Mouse (Mus musculus): Measurements from ENCODE around the gene Nat8f4.

DNA sequence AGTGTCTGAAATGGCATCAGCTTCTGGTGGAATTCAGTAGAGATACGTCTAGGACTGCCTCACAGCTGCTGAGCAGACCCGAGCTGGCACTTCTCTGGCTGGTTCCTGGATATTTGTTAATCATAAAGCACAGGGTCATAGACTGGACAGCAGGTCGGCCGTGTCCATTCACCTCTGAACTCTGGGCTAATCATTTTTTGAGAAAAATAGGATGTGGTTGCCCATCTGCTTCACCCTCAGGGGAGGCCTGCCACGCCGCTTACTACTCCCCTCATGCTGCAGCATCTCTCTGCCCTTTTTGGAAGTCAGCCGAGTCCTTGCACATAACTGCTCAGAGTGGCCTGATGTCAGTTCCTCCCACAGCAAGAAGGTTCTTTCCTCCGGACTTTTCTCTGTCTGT is 29.4 kb upstream of the Nat8f4 start:
- no peak for TF ChIP-seq CTCF (IDR thresholded peaks at IDR 0.05; ENCODE audit: low read depth)
- TF ChIP-seq EP300 (IDR thresholded peaks at IDR 0.05; ENCODE audit: low read depth) = no peak

Data from liver, embryonic 14.5 days (tissue).